Mouse (Mus musculus) c-Kit-positive CD71-negative TER-119-negative erythroid progenitor cells, embryonic 14.5 days (primary cell): ENCODE data around the gene Rasa3.
A peak's percentile ranks its signal among the peaks of the same experiment; 100 is the strongest.

ENCODE experiments used
- DNase-seq: peaks from one replicate; pipeline ENCODE4 v3.0.0-alpha.2; 2013; ENCODE audit warnings: low read depth

Gene Rasa3

DNA sequence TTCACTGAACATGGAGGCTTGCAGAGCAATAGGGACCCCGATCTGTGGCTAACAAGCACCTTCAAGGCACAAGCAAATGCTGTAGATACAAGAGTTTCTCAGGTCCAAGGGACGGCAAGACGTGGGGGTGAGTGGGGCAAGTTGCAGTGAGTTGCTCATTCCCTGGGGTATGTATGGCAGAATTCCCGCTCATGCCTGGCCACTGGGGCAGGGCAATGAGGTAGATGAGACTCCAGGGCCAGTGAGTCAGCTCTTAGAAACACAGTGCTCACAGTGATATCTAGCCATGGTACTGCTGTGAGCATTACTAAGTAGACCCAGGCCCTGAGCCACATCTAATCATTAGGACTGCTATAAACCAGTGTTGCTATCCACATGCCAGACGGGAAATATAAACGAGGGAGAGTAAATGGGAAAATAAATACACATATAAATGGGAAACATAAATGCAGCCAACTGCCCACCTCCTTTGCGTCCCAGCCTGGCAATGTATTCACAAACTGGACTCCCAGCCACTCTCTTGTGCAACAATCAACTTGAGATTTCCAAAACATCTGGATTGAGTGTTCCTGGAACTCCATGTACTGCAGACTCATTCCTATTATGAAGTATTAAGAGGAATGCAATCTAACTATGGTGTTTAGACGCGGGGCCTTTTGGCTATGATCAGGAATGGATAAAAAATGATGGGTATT, 57.0 kb downstream of the Rasa3 start:
- no peak for DNase-seq

DNA sequence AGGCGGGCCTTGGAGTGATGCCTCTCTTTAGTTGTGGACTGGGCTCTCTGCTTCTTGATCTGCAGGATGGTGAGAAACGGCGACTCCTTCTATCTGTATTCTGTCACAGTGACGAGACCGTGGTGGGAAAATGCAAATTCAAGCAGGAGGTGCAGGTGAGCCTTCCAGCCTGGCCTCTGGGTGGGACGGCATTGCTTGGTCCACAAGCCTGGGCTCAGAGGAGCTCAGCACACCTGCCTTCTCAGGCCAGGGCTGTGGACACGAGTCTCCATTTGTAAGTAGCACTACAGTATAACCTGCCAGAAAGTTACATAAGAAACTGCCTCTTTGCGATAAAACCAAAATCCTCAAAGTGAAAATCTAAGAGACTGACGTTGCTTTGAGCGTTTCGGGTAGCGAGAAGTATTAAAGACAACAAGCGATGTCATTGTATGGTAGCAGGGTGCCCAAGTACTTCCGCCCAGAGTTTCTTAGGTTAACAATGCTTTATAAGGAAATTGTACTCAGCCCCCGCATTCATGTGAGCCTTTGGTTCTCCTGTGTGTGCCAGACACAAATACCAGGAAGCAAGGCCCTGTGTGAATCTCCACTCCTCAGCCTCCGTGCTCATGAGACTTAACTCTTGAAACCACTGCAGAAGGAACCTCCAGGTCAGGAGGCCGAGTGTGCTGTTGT, 60.4 kb downstream of the Rasa3 start:
- DNase-seq: no peak

DNA sequence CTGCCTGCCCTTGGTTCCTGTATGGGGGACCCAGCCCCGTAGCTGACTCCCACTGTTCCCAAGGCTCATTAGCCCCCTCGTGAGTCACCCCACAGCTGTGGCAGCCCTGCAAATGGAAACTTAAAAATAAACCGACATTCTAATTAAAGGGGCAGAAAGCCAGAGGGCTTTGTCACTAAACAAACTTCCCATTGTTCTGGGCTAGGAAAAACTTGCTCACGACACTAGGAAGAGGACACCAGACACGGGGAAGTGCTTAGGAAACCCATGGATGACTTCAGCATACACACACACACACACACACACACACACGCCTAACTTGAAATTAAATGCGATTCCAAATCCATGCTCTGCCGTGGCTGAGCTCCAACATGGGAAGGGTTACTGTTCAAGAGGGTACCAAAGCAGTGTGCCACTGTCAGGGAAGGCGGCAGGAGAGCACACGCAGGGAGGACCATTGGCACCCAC, 62.4 kb downstream of the Rasa3 start:
- no peak for DNase-seq

DNA sequence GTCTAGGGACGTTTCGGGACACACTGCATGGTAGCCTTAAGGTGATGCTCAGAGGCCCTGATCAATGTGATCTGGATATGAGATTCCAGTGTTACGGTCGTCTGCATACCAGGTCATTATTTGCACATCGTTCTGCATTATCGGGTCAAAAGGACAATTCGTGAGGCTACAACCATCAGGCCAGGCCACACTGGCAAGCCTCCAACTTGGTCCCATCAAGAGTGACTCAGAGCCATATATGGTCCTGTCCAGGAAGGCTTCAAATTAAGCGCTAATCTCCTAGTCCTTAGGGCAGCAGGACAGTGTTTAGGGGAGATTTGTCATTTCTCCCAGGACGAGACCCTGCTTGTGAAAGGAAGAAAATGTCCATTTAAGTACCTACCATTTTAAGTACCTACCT, 63.3 kb downstream of the Rasa3 start:
- no peak for DNase-seq

DNA sequence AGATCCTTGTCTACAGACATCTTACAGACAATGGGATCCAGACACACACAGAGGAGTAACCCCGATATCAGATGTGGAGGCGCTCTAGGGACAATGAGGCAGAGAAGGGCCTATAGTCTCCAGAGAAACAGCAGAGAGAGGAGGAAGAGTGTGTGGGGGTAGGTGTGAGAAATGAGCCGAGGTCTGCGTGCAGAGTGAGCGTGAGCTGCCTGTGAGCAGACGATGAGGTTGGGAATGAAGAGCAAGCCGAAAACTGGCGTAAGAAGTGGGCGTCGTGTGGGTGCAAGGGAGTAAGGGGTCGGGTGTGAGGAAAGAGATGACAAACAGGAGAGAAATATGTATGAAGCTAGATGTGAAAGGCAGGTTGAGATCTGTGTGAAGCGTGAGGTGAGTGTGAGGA, 65.7 kb downstream of the Rasa3 start:
- DNase-seq: no peak

DNA sequence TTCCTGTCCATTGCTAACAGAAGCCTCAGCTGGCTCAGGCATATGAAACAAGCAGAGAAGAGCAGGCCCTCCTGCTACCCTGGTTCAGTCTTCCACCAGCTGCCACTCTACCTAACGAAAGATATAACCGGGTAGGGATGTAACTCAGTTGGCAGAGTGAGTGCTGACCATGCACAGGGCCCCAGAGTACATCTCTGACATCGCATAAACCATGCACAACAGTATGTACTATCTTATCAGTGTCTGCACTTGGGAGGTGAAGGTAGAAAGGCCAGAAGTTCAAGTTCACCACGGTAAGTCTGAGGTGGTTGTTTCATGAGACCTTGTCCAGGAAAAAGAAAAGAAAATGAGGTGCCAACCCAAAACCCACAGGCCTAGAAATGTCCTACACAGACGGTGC, 67.4 kb downstream of the Rasa3 start:
- no peak for DNase-seq

DNA sequence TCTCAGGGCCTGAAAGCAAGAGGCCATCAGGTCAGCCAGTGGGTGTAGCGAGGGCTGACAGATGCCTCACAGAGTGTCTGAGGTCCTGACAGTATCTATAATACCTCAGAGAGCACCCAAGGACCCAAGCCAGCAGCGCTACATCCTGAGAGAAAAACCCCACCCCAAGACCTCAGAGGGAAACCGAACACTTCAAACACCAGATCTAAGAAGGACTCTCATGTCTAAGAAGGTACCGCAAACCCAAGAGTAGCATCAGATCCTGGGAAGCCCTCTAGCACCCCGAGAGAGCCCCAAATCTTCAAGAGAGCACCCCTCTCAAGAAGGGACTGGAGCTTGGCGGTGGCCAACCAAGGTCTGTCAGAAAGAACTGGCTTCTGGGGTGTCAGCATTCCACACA, 68.5 kb downstream of the Rasa3 start:
- no peak for DNase-seq

DNA sequence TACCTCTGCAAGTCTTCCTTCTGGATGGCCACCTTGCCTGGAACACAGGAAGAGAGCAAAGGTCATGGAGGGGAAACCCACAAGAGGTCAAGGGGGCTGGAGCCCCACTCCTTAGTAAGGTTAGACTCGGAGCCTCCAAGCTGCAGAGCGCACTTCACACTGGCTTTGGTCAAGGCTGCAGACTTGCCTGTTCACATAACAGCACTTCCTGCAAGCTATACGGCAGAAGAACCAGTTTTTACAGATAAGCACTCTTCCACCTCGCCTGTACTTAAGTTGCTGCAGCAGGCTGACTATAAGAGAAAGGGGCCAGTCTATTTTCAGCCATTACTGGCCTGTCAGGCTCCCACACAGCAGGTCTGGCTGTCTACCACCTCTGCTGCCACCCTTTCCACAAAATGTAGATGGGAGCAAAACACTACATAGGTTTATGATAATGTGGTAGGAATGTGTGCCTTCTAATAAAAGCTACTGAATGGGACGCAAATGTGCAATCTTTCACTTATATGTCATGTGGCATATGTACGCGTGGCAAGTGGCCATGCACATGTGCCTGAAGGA, 71.4 kb downstream of the Rasa3 start:
- no peak for DNase-seq

DNA sequence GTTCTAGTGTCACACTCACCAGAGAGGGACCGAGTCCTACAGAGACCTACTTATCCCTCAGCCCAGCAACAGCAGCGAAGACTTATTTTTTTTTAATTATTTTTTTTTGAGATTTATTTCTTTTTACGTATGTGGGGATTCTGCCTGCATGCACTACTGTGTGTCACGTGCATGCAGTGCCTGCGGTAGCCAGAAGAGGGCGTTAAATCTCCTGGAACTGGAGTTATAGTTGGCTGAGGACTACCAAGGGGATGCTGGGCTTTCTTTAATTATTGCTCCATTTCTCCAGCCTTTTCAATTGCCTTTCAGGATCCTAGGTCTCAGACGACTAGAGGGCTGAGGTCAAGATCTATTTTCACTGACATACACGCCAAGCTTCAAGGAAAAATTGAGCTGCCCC, 74.8 kb downstream of the Rasa3 start:
- peak; percentile 32 for DNase-seq

DNA sequence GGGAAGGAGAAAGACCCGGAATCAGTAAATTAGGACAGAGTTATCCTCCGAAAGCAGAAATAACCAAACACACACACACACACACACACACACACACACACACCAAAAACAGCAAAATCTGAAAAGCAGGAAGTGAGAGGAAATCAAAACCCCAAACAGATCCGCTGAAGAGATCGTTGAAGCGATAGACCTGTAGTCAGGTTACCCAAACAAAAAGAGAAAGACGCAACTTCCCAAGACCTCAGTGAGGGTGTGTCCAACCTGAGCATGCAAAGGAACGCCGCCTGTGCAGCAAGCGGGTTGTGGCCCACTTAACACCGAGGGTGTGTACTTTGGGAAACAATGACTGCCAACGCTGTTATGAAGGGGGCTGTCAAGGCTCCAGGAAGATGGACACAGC, 76.2 kb downstream of the Rasa3 start:
- peak; percentile 20 for DNase-seq

DNA sequence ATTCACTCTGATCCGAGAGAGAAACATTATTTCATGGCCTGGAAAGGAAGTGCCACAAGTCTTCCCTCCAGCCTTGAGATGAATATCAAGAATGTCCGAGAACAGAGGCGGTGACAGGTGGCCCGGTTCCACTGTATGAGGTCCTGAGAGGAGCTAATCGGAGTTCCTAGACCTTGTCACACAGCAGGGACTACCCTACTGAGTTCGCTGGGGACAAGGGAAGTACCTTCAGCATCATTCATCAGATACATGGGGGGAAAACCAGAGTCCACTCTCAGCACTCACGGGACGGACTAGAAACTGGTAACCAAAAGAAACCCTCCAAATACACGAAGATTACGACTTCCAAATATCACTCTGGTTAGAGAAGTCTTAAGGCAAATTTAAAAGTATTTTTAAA, 76.7 kb downstream of the Rasa3 start:
- no peak for DNase-seq

DNA sequence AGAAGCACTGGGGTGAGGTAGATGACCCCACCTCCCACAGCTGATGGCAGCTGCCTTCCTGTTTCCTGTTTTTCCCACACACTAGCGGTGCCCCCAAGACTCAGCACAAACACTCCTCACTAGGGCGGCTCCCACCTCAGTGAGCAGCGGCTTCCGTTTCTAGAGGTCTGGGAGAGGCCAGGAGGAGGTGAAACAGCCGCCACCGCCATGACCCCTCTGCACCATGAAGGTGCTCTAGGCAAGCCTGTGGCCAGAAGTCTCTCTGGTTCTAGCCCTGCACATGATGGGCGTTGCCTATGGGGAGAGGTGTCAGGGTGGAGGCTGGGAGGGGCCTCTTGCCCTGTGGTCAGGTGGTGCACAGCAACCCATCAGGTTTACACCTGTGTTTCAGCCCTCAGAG, 77.2 kb downstream of the Rasa3 start:
- DNase-seq: peak; percentile 47

DNA sequence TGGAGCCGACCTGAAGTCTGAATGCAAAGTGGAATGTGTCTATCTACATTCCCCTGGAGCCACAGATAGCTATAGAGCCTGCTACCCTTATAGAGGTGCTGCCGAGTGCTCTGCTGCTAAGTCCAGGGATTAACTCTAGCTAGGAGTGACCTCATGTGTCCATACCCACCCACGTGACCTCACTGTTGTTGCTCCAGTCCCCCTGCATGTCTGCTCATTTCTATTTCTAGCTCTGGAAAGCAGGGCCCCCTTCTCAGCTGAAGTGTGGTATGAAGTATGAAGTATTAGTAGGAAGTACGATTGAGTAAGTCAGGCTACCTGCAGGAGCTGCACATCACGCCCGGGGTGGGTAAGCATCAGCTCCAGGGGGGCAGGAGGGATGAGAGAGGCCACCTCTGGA, 79.6 kb downstream of the Rasa3 start:
- no peak for DNase-seq

DNA sequence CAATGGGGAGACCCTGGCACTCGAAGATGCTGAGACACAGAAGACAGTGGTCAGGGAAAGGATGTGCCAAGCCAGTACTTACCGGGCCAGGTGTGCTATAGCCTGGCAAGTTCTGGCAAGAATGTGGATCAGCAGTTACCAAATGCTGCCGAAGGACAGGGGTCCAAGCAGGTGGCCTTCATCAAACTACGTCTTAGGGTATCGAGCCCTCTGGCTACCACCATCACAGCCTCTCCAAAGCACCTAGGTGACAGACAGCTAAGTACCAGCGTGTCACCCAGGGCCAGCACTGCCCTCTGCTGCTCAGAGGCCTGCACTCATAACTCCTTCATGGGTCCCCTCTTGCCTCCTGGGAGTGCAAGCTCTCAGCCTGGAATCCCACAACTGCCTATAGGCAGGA, 81.5 kb downstream of the Rasa3 start:
- no peak for DNase-seq

DNA sequence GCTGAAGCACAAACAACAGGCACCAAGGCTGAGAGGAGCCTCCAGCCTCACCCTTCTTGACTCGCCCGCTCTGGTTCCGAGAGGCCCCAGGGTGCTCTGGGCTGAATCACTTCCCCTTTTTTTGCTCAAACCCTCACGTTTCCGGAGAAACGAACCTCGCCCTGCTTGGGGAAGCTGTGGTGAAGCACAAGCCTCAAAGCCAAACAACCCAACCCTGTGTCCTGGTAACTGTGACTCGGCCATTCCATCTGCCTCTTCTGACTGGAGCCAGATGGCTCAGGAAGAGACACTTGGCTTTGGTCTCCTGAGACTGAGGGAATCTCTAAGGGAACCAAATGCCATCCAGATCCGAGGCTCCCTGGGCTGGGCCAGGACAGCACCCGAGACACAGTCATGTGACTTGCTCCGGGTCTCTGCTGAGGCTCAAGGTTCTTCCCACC, 82.5 kb downstream of the Rasa3 start:
- peak; percentile 87 for DNase-seq

DNA sequence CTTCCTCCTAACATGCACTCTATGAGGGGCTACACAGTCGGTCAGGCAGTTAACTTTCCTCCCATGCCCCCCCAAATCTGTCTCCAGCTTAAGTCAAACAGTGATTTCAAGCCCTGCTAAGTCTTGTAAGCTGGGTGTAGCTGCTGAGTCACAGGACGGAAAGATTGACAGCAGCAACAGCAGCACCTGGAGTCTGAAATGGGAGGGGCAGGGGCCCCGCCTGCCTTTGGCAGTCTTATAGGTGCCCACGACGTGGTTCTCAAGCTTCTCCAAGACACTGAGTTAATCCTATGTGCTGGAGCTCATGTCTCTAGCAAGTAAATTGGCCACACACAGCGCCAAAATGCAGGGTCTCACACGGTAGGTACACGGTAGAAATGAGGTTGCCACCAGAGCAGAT, 84.1 kb downstream of the Rasa3 start:
- DNase-seq: peak; percentile 14

DNA sequence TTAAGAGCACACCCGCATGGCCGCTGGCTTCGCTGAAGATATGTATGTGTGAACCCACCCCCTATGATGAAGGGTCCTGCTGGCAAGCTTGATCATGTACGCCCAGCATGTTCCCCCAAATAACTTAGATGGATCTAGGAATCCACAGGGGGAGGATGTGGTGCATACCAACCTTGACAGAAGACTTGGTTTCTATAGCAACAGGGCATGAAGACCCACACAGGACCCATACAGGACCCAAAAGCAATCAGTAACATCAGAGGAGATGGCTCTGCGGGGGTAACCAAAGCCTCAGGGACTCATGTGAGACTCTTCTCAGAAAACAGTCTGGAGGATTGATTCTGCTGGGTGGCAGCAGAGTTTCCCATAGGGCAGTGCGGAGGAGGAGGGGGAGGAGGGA, 86.2 kb downstream of the Rasa3 start:
- no peak for DNase-seq

DNA sequence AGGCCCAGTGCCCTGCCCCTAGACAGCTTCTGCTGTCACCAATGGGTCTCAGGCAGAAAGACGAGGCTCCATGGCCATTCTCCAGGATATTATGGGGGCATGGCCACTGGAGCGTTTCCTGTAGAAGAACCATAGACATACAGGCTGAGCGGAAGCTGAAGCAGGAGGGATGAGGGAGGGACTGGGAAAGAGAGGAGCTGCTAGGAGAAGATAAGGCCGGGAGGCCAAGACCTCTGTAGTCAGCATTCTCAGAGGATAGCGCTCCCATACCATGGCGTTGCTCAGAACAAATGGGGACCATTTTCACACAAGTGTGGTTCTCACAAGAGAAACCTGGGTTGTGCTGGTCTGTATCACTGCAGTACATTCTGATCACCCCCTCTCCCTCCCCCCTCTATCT, 88.3 kb downstream of the Rasa3 start:
- DNase-seq: no peak

DNA sequence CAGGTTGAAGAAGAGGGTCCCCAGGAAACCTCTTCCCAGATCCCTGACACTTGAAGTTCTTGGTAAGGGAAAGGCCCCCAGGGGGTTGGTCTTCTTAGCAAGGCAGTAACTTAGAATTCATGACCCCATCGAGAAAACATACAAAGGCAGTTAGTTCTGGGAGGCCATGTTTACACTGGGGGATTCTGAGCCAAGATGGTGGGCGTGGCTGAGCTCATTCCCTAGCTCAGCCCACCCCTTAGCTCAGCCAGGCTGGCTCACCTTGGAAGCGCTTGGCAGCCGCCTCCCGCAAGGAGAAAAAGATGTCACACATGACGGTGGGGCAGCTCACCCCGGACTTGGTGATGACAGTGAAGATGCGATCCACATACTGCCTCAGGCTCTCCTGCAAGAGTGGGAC, 92.8 kb downstream of the Rasa3 start:
- no peak for DNase-seq

DNA sequence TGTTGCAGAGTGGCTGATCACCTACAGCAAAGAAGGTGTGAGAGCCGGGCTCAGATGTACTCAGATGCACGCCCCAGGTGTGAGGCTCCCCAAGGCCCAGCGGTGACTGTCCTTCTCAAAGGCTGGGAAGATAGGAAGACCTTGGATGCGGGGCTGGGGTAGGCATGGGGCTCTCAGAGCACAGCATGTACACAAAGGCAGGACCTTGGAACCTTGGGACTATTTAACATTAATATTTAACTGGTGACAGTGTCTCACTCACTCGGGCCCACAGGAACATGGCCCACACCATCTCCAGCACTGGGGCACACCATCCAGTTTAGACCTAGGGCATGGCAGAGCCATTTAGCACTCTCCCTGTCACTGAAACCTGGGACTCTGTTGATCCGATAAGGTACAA, 99.5 kb downstream of the Rasa3 start:
- no peak for DNase-seq

DNA sequence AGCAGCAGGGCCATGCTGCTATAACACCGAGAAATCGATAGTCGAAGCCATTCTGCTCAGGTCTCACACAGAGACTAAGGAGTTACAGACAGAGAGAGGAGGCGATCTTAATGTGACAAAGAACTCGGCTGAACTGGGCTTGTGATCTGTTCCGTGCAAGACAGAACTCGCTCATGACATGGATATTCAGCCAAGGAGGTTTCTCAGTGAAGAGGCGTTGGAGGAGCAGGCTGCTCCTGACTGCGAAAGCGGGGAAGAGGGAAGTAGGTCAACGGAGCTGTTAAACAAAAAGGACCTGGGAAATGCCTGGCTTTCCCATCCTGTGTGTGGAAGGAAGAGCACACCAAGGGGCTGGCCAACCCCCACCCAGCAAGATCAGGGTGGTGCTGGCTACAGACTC, 105.4 kb downstream of the Rasa3 start:
- no peak for DNase-seq

DNA sequence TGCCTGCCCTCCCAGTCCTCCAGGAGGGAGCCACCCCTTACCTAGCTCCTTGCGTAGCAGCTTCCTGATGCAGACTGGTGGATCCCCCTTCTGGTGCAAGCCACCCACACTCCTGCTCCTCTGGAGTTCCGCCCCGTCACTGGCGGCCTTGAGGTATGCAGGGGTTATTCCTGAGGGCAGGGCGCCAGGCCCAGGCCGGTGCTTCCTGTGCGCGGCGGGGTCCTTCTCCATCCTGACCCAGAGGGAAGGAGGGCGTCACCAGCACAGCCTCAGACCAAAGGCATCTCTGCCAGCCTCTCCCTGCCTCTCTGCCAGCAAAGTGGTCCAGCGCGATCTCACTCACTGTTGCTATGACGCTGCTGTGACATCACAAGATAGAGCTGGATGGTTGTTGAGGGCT, 115.3 kb downstream of the Rasa3 start, which contains the start of gene 1700029H14Rik:
Gene 1700029H14Rik, minus strand, starts transcription at position 344 of the 400 bp plus-strand sequence.
- no peak for DNase-seq

DNA sequence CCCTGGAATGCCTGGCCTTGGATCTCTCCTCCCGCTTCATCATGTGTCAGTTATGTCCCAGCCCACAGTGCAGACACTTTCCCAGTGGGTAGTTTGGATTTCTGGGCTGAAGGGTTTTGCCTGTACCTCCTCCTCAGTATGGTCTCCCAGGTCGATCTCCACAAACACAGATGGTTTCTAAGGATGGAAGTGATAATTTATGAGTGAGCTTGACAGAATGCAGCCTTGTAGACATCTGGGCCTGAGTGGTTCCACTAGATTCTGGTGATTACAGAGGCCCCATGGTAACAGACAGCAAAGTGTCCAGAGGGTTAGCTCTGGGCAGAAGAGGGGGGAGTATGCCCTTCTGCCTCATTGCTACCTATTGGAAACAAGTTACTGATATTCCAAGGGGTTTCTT, 119.9 kb downstream of the Rasa3 start:
- no peak for DNase-seq

DNA sequence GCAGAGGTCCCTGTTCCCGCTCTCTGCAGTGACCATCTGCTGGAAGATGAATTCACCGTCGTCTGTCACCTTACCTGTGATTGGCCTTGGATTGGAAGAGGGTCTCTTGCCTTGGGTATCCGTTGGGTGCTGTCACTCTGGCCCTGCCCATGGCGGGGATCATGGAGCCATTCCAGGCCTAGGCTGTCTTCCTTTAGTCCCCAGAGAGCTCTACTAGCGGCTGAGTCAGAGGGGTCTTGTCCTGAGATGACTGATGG, 125.9 kb downstream of the Rasa3 start:
- no peak for DNase-seq
